Mouse (Mus musculus) stomach, embryonic 14.5 days (tissue): ENCODE results near the gene Csf2rb2. TPM values are rescaled to one million over a fixed set of nuclear protein-coding genes. Genes with fewer than 3 reads are reported as not detected.
"Not testable (repeated sequence)": the region's sequence is repeated elsewhere in the genome, so short reads cannot be mapped to it uniquely, and the experiment has no call there.

Source experiments
- ATAC-seq: fragments of 200-750 bp; cut with Nextera tagmentation; 2 replicates; pipeline ENCODE4 v1.8.0; 2017; ENCODE audit warnings: low read depth, moderate TSS enrichment; ENCODE audit not compliant: insufficient number of reproducible peaks, insufficient read depth, low FRiP score
- H3K27ac ChIP-seq: fragments of 300-500 bp; sonication (generic); 2 replicates; pipeline ENCODE4 v1.5.1; 2014; ENCODE audit warnings: mild to moderate bottlenecking, low read length, moderate library complexity, mixed read lengths
- H3K27me3 ChIP-seq: fragments of 300-500 bp; sonication (generic); 2 replicates; pipeline ENCODE4 v1.6.1; 2014; ENCODE audit warnings: low read length, control low read depth, mixed read lengths; ENCODE audit not compliant: control insufficient read depth, insufficient read depth
- H3K36me3 ChIP-seq: fragments of 300-500 bp; sonication (generic); 2 replicates; pipeline ENCODE4 v1.6.1; 2014; ENCODE audit warnings: mild to moderate bottlenecking, control low read depth, low read length, moderate library complexity, mixed read lengths; ENCODE audit not compliant: control insufficient read depth, insufficient read depth
- H3K4me1 ChIP-seq: fragments of 300-500 bp; sonication (generic); 2 replicates; pipeline ENCODE4 v1.6.1; 2014; ENCODE audit warnings: low read length, control low read depth, mixed read lengths; ENCODE audit not compliant: control insufficient read depth, insufficient read depth
- H3K4me2 ChIP-seq: fragments of 300-500 bp; sonication (generic); replicated peaks from 2 replicates; pipeline ENCODE4 v1.6.1; 2014; ENCODE audit warnings: low read depth, low read length, control low read depth
- H3K4me3 ChIP-seq: fragments of 300-500 bp; sonication (generic); 2 replicates; pipeline ENCODE4 v1.5.1; 2014; ENCODE audit warnings: low read depth, low read length, control low read depth
- H3K9ac ChIP-seq: fragments of 300-500 bp; sonication (generic); replicated peaks from 2 replicates; pipeline ENCODE4 v1.6.1; 2014; ENCODE audit warnings: low read depth, mild to moderate bottlenecking, control low read depth, low read length, moderate library complexity, mixed read lengths
- H3K9me3 ChIP-seq: fragments of 300-500 bp; sonication (generic); 2 replicates; pipeline ENCODE4 v1.6.1; 2016; ENCODE audit warnings: low read depth, low read length, control low read depth; ENCODE audit not compliant: control insufficient read depth
- WGBS: fragments of 180-500 bp; shearing (Covaris S2); extraction: QIAGEN DNeasy Blood & Tissue Kit; methylation state at CpG from one replicate; pipeline ENCODE4 v1.1.7; 2014; 5-methylcytosine and 5-hydroxymethylcytosine counted together
- polyA plus RNA-seq: library from polyadenylated mRNA; unstranded; fragments of >200 nt; fragmentation: Nextera tagmentation; extraction: Ambion mirVana; gene quantifications from 2 replicates; pipeline ENCODE4 v1.2.1, GENCODE M21; 2014

Gene Csf2rb2
- polyA plus RNA-seq, 1 experiment from 2014 or later: 0.19 TPM

DNA sequence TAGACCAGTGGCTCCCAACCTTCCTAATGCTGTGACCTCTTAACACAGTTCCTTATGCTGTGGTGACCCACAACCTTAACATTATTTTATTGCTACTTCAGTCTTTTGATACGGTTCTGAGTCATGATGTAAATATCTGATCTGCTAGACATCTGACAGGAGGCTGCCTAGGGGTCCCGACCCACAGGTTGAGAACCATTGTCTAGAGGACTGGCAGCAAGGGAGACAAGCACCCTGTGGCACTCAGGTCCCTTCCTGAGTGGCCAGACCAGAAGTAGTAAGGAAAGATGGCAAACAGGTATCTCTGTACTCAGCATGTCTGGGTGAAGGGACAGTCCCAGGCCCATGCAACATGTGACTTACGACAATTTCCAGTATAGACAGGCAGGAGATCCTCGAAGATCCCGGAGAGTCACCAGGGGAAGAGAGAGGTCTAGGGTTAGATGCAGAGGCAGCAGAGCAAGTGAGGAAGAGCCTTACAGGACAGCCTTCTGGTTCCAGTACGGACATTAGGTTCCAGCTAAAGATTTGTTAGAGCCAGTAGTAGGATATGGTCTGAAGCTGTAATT is 1.8 kb downstream of the Csf2rb2 start:
- WGBS: 86% methylated on average over 6 of the region's 6 CpGs

GRCm38 (mm10) chr15:78302718-78303117 is 2.8 kb downstream of the Csf2rb2 start:
- Histone ChIP-seq H3K4me2 (no peak overlapping the region), H3K9ac (no peak overlapping the region), H3K27ac (no peak overlapping the region), H3K27me3 (no peaks in the 10 kb centered on the region), H3K4me1 (no peaks in the 10 kb centered on the region), H3K36me3 (no peaks in the 10 kb centered on the region), H3K9me3 (no peaks in the 10 kb centered on the region), H3K4me3 (no peak overlapping the region)
- 98% methylated on average over 4 of the region's 4 CpGs for WGBS
- ATAC-seq: no peak

More for the DNA sequence above, 1.8 kb downstream of the Csf2rb2 start:
- H3K9me3 ChIP-seq: no peaks in the 10 kb centered on the region
- no peak for ATAC-seq
- no peaks in the 10 kb centered on the region for H3K27me3 ChIP-seq
- no peak overlapping the region for H3K4me2 ChIP-seq
- no peak overlapping the region for H3K4me3 ChIP-seq
- no peaks in the 10 kb centered on the region for H3K36me3 ChIP-seq
- no peaks in the 10 kb centered on the region for H3K4me1 ChIP-seq
- H3K27ac ChIP-seq: no peak overlapping the region
- H3K9ac ChIP-seq: no peak overlapping the region

GRCm38 (mm10) chr15:78300773-78301172 is 4.7 kb downstream of the Csf2rb2 start:
- Histone ChIP-seq H3K27ac (no peak overlapping the region), H3K4me3 (no peak overlapping the region), H3K9me3 (no peaks in the 10 kb centered on the region), H3K27me3 (no peaks in the 10 kb centered on the region), H3K9ac (no peak overlapping the region), H3K36me3 (no peaks in the 10 kb centered on the region), H3K4me1 (no peaks in the 10 kb centered on the region), H3K4me2 (no peak overlapping the region)
- no peak for ATAC-seq

GRCm38 (mm10) chr15:78299641-78300040 is 5.9 kb downstream of the Csf2rb2 start:
- Histone ChIP-seq H3K27ac (no peak overlapping the region), H3K4me1 (no peaks in the 10 kb centered on the region), H3K27me3 (no peaks in the 10 kb centered on the region), H3K9ac (no peak overlapping the region), H3K4me2 (no peak overlapping the region), H3K36me3 (no peaks in the 10 kb centered on the region), H3K9me3 (no peaks in the 10 kb centered on the region), H3K4me3 (no peak overlapping the region)
- WGBS: 81% methylated on average over 3 of the region's 3 CpGs
- ATAC-seq: no peak

DNA sequence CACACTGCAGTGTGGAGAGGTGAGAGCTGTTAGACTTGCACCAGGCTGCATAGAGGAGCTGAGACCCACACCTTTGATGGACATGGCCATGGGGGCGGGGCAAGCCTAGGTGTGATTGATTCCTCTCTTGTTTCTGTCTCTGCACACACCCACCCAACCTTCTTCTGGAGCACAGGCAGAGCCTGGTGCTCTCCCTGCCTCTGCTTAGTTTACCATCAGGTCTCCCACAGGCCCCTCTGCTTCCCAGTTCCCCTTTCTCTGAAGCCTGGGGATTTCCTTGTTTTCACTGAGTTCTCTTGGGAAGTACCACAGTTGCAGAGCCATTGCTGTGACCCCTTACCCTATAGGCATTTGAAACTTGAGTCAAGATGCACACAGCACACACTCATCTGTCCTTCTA is 7.0 kb downstream of the Csf2rb2 start:
- no peak overlapping the region for H3K4me3 ChIP-seq
- WGBS: 77% methylated on average over 1 of the region's 1 CpGs
- H3K27ac ChIP-seq: no peak overlapping the region

DNA sequence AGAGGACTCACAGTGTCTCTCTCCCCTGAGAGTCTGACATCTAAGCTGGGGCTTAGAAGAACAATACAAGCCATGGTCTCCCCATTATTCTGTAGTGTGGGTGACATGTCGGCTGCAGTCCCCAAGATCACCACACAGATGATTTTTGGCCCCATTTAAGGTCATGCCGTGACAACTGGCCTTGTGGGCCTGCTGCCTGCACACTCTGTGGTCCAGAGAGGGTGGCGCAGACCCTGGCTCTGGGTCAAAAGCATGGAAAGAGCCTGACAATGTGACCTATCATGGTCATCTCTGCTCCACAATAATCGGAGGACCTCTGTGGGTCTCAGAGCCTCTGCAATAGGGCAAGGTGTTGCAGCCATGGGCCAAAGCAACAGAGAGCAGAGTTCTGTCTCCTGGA is 11.8 kb downstream of the Csf2rb2 start:
- Histone ChIP-seq H3K4me3 (no peak overlapping the region), H3K9me3 (no peaks in the 10 kb centered on the region), H3K4me2 (no peak overlapping the region), H3K27me3 (no peaks in the 10 kb centered on the region), H3K9ac (no peak overlapping the region), H3K36me3 (no peaks in the 10 kb centered on the region), H3K4me1 (peaks cover 5% of the 10 kb centered on the region; the same call in 1 of the 2 replicates), H3K27ac (no peak overlapping the region)
- 82% methylated on average over 4 of the region's 4 CpGs for WGBS
- ATAC-seq: no peak

More for the DNA sequence above, 7.0 kb downstream of the Csf2rb2 start:
- no peak for ATAC-seq
- no peaks in the 10 kb centered on the region for H3K9me3 ChIP-seq
- H3K4me2 ChIP-seq: no peak overlapping the region
- H3K27me3 ChIP-seq: no peaks in the 10 kb centered on the region
- no peaks in the 10 kb centered on the region for H3K4me1 ChIP-seq
- H3K9ac ChIP-seq: no peak overlapping the region
- no peaks in the 10 kb centered on the region for H3K36me3 ChIP-seq

GRCm38 (mm10) chr15:78293228-78293627 is 12.3 kb downstream of the Csf2rb2 start:
- not testable (repeated sequence) for H3K9me3 ChIP-seq, H3K36me3 ChIP-seq, H3K4me1 ChIP-seq, H3K4me2 ChIP-seq, H3K27me3 ChIP-seq, H3K27ac ChIP-seq, H3K4me3 ChIP-seq, ATAC-seq, H3K9ac ChIP-seq
- 5% methylated on average over 2 of the region's 2 CpGs for WGBS

DNA sequence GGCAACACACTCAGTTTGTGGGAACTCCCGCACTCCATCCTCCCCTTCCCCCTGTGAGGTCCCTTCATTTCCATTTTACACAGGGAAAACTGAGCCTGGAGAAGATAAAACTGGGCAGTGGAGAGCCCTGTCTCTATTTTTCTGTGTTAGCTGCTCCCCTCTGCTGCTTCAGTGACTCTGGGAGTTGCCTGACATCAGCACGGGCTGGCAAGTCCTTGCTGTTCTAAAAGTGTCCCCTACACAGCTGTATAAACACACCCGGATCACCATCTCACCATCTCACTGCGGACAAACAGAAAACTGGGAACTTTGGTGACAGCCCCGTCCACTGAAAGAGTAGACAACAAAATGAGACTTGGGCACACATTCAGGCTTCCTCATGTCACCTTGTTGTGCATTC is 15.7 kb downstream of the Csf2rb2 start:
- not testable (repeated sequence) for H3K9me3 ChIP-seq, H3K4me1 ChIP-seq, H3K9ac ChIP-seq, H3K4me3 ChIP-seq, H3K36me3 ChIP-seq, H3K4me2 ChIP-seq, H3K27ac ChIP-seq, ATAC-seq, H3K27me3 ChIP-seq
- 64% methylated on average over 5 of the region's 5 CpGs for WGBS

- Histone ChIP-seq H3K36me3 (no peaks in the 10 kb centered on the region), H3K9ac (no peak overlapping the region), H3K9me3 (no peaks in the 10 kb centered on the region), H3K4me2 (no peak overlapping the region), H3K4me1 (peaks cover 4% of the 10 kb centered on the region; the same call in 1 of the 2 replicates), H3K27me3 (no peaks in the 10 kb centered on the region), H3K4me3 (no peak overlapping the region), H3K27ac (no peak overlapping the region)
- ATAC-seq: no peak
- 88% methylated on average over 5 of the region's 5 CpGs for WGBS
These were observed 17.6 kb downstream of the Csf2rb2 start for GRCm38 (mm10) chr15:78287941-78288340.
